Mouse (Mus musculus) cerebellum, adult 18-20 months (tissue): Measurements from ENCODE around the gene Ccdc142.

ENCODE experiments used
- DNase-seq, 2 experiments: peaks; one replicate each; pipeline ENCODE4 v3.0.0; 2021

Ccdc142 gene

GRCm38 (mm10) chr6:83142211-83142731 is 40.9 kb downstream of the Ccdc142 start:
- DNase-seq = no peak

- DNase-seq = no peak
Measured at GRCm38 (mm10) chr6:83142886-83143285, 41.5 kb downstream of the Ccdc142 start.

GRCm38 (mm10) chr6:83145209-83145608 is 43.8 kb downstream of the Ccdc142 start:
- DNase-seq = no peak

- DNase-seq = no peak
Measured at GRCm38 (mm10) chr6:83145805-83146204, 44.4 kb downstream of the Ccdc142 start.

GRCm38 (mm10) chr6:83147280-83147679 is 45.9 kb downstream of the Ccdc142 start:
- DNase-seq = no peak

GRCm38 (mm10) chr6:83151721-83152120 is 50.3 kb downstream of the Ccdc142 start:
- DNase-seq = no peak

GRCm38 (mm10) chr6:83153038-83153437 is 51.6 kb downstream of the Ccdc142 start:
- no peak for DNase-seq

- DNase-seq = no peak
Measured at GRCm38 (mm10) chr6:83153485-83153884, 52.1 kb downstream of the Ccdc142 start.

- peak; percentile 31 to 45 for DNase-seq
Measured at GRCm38 (mm10) chr6:83155552-83156238, 54.3 kb downstream of the Ccdc142 start.

GRCm38 (mm10) chr6:83156259-83156684 is 54.9 kb downstream of the Ccdc142 start, which contains the start of the genes Wdr54 and 1700003E16Rik:
TSS of gene Wdr54 (minus strand) at chr6:83156397.
TSS of gene 1700003E16Rik (plus strand) at chr6:83156404.
- peak; percentile 76 to 77 for DNase-seq
